Mouse (Mus musculus) adrenal gland, adult 8-10 months (tissue): ENCODE measurements at regions not wholly inside any gene's neighbourhood (a gene's known extent, or its start where the extent isn't known, plus 50 kb on each side); places are given as distances from the start of the nearest gene placed in this dataset.

Experiments
- DNase-seq: peaks from one replicate; pipeline ENCODE4 v3.0.0; 2022

- DNase-seq: no peak
Measured at GRCm38 (mm10) chrX:56276348-56276747, 63.7 kb upstream of the Gm773 start.

DNA sequence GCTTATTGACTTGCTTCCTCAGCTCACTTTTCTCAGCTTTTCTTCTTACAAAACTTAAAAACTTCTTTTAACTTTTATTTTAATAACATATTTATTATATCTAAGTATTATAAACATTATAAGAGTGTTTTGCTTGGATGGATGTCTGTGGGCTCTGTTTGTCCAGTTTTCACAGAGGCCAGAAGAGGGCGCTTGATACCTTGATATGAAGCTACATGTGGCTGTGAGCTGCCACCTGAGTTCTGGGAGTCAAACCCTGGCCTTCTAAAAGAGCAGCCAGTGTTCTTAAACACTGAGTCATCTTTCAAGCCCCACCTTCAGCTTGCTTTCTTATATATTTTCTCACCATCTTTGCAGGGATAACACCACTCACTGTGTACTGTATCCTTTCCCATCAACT, 61.5 kb upstream of the Gm773 start:
- DNase-seq: peak; percentile 3

GRCm38 (mm10) chrX:56269706-56270105, 57.0 kb upstream of the Gm773 start:
- DNase-seq: no peak
